Mouse (Mus musculus) ES-Bruce4 (cell line): ENCODE results near the gene Tas2r135.

Experiments
- CTCF ChIP-seq: IDR thresholded peaks from one replicate; pipeline ENCODE4 v1.8.1; 2011; ENCODE audit warnings: low read depth, low read length
- POLR2A ChIP-seq: IDR thresholded peaks from one replicate; pipeline ENCODE4 v1.8.1; 2011; ENCODE audit warnings: low read length; ENCODE audit not compliant: insufficient read depth

GRCm38 (mm10) chr6:42421439-42421838, 16.2 kb downstream of the Tas2r135 start:
- TF ChIP-seq CTCF: no peak
- TF ChIP-seq POLR2A: no peak
